Mouse (Mus musculus): ENCODE measurements at regions not wholly inside any gene's neighbourhood (a gene's known extent, or its start where the extent isn't known, plus 50 kb on each side); places are given as distances from the start of the nearest gene placed in this dataset.

- DNase-seq, result peak; percentile 8
Measured at GRCm38 (mm10) chr16:62981821-62982220, 127.7 kb downstream of the Pros1 start.

DNA sequence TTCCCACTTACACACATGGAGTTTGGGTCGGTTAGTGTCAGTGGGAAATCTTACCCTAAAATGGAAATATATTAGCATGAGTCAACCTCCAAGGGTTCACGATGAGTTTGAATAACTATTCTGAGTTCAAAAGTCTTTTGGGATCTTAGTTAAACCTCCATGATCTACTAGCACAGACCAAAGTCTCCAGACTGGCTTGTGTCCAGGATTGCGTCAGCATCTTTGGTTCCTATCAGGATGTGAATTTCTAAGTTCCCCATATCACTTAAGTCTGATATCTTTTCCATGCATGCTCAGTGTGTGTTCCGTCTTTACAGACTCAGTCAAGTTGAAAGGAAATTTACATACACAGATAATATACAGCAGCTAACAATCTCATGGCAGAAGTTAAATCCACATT lies 128.5 kb downstream of the Pros1 start:
- no peak for DNase-seq

DNA sequence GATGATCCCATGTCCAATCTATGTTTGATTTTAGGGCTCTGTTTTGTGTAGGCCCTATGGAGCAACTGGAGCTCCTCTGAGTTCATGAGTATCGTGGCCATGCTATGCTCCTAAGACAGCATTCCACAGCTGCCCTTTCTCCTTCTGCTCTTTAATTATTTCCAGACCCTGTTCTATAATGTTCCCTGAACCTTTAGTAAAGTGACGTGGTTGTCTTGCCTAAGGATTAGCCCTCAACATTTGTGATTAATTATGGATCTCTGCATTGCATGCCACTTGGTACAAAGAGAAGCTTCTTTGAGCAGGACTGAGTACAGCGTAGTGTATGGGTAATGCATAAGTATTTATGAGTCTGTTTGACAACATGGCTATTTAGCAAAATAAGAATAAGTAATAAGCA lies 141.4 kb downstream of the Pros1 start:
- DNase-seq, result no peak

DNA sequence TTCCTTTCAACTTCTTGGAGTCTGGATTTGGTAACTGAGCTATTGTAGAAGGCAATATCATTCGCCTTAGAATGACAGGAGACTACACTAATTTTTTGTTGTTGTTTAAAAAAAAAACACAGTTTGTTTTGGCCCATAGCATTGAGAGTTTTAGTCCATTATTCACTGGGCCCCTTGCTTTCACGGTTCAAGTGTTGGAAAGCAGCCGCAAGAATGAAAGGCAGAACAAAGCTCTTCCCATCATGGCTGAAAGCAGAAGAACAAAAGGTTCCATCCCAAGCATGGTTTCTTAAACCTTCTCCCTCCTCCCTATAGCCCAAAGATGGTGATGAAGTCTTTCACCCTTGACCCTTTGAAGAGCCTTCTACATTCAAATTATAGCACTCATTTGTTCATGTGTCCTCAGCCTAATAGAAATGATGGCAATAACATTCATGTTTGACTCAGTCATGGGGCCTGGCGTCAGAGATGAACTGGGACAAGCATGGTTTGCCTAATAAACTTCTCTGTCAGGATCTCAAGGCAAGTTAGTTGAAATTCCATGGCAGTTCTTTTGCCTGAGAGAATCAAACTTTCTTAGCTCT lies 157.1 kb downstream of the Pros1 start:
- DNase-seq, result no peak

DNA sequence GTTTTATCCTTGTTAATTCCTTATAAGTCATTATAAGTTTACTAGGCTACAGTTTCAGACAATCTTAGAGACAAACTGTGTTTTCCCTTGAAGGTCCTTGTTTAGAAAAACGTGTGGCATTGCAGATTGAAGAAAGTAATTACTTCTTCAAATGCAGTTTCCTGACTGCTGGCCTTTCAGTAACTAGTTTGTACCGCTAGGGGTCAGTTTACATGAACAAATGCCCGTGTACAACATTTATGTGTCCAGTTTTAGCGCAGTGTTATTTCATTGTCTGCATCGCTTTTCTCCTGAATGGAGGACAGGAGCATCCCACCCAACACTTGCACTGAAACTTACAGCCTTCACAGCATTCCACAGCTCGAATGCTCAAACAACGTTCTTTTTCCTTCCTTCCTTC lies 160.3 kb downstream of the Pros1 start:
- no peak for DNase-seq

- DNase-seq, result peak; percentile 10
Measured at GRCm38 (mm10) chr16:63016144-63016543, 162.0 kb downstream of the Pros1 start.

DNA sequence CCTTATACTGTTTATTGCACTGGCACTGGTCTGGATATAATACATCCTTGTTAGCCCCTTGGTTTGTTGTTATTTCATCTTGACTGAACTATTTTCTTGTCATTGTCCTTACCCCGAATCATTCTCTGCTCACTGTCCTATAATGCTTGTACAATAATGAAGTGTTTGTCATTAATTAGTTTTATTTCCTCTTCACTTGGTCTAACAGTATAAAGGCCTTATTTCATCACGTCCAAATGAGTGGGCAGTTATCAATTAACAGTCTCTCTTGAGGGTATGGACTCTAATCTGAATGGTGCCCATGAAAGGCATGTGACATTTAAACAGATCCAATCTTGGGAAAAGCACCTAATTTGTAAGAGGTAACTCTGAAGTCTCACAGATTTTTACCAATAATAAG lies 162.6 kb downstream of the Pros1 start:
- no peak for DNase-seq

GRCm38 (mm10) chr16:63030399-63030798 lies 176.3 kb downstream of the Pros1 start:
- no peak for DNase-seq

DNA sequence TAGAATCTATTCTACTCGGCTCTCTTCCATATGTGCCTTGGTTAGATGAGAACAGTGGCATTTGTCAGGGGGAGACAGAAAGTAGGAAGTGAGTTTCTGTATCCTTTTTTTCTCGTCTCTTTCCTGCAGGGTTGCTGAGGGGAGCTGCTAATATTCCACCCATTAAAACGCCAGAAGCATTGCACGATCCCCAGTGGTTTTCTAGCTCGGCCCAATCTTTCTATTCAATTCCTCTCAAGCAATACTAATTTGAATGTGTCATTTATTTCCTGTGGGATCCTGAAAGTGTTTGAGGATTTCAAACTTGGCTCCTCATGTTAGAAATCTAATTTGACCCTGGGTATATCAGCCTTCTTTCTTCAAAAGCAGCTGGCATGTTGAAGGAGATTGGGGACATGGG lies 176.9 kb downstream of the Pros1 start:
- DNase-seq, result no peak

GRCm38 (mm10) chr16:63031802-63032201 lies 177.7 kb downstream of the Pros1 start:
- no peak for DNase-seq

DNA sequence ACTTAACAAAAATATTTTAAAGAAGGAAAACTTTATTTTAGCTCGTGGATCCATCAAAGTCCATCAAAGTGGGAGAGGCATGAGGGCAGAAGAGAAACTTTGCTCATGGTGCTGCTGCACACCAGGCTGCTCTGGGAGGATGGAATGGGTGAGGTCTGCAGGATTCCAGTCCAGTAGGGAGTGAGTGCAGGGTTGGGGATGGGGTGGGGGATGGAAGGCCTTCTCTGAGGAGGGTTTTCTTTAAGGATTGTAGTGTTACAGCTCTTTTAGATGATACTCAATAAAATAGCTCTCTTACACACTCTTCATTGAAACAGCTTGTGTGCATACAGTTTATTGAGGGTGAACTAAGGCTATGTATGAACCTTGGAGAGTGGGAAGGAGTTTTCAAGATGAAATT lies 195.0 kb downstream of the Pros1 start:
- no peak for DNase-seq

- DNase-seq, result no peak
Measured at GRCm38 (mm10) chr16:63062883-63063282, 208.8 kb downstream of the Pros1 start.

- DNase-seq, result no peak
Measured at GRCm38 (mm10) chr16:63069987-63070386, 215.9 kb downstream of the Pros1 start.

- DNase-seq, result no peak
Measured at GRCm38 (mm10) chr16:63075814-63076213, 221.7 kb downstream of the Pros1 start.

GRCm38 (mm10) chr16:63081383-63081782 lies 227.3 kb downstream of the Pros1 start:
- no peak for DNase-seq

DNA sequence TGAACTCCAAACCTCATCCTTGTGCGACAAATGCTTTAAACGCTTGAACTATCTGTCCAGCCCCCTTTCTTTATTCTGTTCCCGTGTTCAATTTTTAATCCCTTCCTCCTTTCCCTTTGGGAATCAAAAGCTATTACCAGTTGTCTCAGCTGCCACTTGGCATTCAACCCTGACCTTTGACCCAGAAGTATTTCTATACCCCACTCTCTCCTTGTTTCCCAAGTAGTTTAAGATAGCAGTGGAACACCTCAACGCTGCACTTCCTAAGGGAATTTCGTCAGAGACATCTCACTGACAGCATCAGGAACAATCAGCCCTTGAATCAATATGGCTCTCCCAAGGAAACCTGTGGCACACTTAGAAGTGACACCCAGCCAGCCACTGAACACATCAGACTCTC lies 229.1 kb downstream of the Pros1 start:
- no peak for DNase-seq

DNA sequence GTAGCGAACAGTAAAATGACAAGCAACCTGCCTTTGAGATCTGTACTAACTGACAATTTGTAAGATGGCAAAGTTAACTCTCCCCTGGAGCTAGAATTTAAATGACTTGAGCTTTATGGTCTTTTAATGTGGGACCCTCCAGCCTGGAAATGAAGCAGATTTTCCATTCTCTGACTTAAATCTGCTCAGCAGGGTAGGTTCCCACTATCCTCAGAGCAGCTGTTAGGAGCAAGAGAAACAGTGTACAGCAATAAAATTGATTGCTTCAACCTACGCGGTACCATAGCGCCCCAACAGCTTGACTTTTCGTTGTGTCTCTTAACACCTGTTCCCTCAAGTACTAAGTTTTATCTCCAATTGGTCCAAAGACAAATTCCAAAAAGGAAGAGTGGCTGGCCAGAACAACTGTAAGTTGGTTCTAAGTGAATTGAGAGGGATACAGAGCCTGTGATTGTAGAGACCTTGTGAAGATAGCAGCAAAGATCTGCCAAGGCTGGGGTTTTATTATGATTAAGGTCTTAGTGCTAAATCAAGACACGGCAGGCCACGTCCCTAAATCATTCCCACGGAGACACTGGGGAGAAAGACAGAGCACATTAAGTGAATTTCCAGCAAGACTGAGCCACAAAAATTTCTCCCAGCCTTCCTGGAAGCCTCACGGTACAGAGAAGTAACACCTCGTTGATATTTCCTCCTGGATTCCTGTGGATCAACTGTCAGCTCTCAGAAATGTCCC lies 230.1 kb downstream of the Pros1 start:
- DNase-seq, result no peak

DNA sequence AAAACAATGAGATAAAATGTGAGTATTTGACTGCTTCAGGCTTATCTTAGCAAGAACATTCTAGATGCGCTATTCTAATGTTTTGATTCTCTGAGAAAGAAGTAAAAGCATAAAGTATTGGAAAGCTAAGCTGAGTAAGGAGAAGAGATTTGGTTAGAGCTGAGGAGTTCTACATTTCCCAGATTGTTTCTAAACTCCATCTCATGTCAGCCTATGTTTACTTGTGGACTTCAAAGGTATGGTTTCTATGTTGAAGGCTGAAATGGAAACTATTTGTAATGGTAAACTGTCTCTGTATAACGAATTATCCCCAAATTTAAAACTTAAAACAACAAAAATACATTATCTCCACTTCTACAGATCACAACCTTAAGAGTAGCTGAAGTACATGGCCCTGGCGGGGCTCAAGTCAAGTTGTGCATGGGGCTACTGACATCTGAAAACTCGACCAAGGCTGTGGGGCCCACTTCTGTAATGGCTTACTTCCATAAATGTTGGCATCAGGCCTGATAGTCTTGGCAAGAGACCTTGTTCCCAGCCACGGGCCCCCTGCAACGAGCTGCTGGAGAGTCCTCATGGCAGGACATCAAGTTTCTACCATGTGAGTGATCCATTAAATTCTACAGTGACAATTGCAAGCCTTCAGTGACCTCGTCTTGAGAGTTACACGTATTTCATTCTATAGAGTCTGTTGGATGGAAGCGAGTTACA lies 232.1 kb downstream of the Pros1 start:
- no peak for DNase-seq

GRCm38 (mm10) chr16:63091471-63092300 lies 237.6 kb downstream of the Pros1 start:
- no peak for DNase-seq

DNA sequence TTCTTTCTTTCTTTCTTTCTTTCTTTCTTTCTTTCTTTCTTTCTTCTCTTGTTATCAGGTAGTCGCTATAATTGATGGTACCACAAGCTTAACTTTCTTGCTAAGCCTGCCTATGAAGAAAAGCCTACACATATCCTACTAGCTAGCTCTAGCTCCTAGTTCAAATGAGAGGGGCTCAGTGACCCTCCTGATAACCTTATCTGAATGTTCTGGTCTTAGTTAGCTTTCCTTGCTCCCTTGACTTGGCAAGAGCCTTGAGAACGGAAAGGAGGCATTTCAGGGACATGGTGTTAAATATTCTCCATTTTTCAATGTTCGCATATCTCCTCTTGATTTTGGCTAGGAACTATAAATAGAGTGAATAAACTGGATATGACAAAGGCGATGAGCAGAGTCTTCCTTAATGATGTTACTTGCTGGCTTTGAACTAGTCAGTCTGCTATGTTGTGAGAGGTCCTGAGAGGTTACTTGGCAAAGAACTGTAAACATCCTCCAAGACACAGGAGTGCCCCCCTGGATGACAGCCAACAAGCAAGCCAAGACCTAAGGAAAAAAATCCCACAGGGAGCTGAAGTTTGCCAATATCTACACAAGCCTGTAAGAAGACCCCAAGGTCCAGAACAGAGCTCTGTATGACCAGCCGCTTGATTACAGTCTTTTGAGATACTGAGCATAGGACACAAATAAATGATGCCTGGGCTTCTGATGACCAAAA lies 240.2 kb downstream of the Pros1 start:
- peak; percentile 65 for DNase-seq

DNA sequence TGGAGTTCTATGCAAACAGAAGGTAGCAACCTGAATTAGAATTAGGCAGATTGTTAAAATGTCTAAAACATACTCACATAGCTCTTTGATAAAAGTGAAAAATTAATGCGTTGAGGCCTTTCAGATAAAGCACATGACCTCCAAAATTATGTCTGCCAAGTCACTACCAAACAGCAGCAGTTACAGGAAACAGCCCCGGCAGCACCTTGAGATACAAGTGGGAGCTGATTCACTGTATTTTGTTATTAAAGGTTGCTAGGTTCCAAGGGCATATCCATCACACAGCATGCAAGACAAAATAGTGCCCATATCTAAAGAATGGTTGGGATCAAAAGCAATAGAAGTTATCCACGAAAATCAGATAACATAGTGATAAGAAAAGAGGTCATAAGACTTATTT lies 248.3 kb downstream of the Pros1 start:
- DNase-seq, result no peak

GRCm38 (mm10) chr16:63102930-63103329 lies 248.8 kb downstream of the Pros1 start:
- DNase-seq, result peak; percentile 32

GRCm38 (mm10) chr16:63104383-63104782 lies 250.3 kb downstream of the Pros1 start:
- no peak for DNase-seq
